Mouse (Mus musculus): ENCODE data around the gene Soat2.
"Not testable (repeated sequence)": the region's sequence is repeated elsewhere in the genome, so short reads cannot be mapped to it uniquely, and the experiment has no call there.

Gene Soat2

GRCm38 (mm10) chr15:102146089-102146488, 4.2 kb upstream of the Soat2 start:
- in situ Hi-C loops (cut with MboI; ENCODE audit: low sequenced_read_pairs) = no loop called here

- in situ Hi-C loops (cut with MboI; ENCODE audit: low sequenced_read_pairs) = no loop called here
Observed at GRCm38 (mm10) chr15:102146882-102147281, 3.4 kb upstream of the Soat2 start.

- in situ Hi-C loops (cut with MboI; ENCODE audit: low sequenced_read_pairs) = no loop called here
Observed at GRCm38 (mm10) chr15:102147674-102148402, 2.5 kb upstream of the Soat2 start.

- in situ Hi-C loops (cut with MboI; ENCODE audit: low sequenced_read_pairs) = no loop called here
Observed at GRCm38 (mm10) chr15:102149561-102149960, 765 bp upstream of the Soat2 start.

GRCm38 (mm10) chr15:102152646-102153045, 2.3 kb downstream of the Soat2 start:
- in situ Hi-C loops (cut with MboI; ENCODE audit: low sequenced_read_pairs) = no loop called here

- in situ Hi-C loops (cut with MboI; ENCODE audit: low sequenced_read_pairs) = not testable (repeated sequence)
Observed at GRCm38 (mm10) chr15:102155006-102155405, 4.7 kb downstream of the Soat2 start.

GRCm38 (mm10) chr15:102156836-102157235, 6.5 kb downstream of the Soat2 start:
- in situ Hi-C loops (cut with MboI; ENCODE audit: low sequenced_read_pairs) = no loop called here

- in situ Hi-C loops (cut with MboI; ENCODE audit: low sequenced_read_pairs) = no loop called here
Observed at GRCm38 (mm10) chr15:102160415-102161060, 10.2 kb downstream of the Soat2 start.

- in situ Hi-C loops (cut with MboI; ENCODE audit: low sequenced_read_pairs) = no loop called here
Observed at GRCm38 (mm10) chr15:102163900-102164693, 13.8 kb downstream of the Soat2 start.

- in situ Hi-C loops (cut with MboI; ENCODE audit: low sequenced_read_pairs) = no loop called here
Observed at GRCm38 (mm10) chr15:102165468-102166100, 15.3 kb downstream of the Soat2 start.

GRCm38 (mm10) chr15:102167620-102168021, 17.3 kb downstream of the Soat2 start:
- in situ Hi-C loops (cut with MboI; ENCODE audit: low sequenced_read_pairs) = no loop called here

- in situ Hi-C loops (cut with MboI; ENCODE audit: low sequenced_read_pairs) = no loop called here
Observed at GRCm38 (mm10) chr15:102169064-102169463, 18.7 kb downstream of the Soat2 start.

GRCm38 (mm10) chr15:102173581-102173980, 23.3 kb downstream of the Soat2 start:
- in situ Hi-C loops (cut with MboI; ENCODE audit: low sequenced_read_pairs) = no loop called here

- in situ Hi-C loops (cut with MboI; ENCODE audit: low sequenced_read_pairs) = no loop called here
Observed at GRCm38 (mm10) chr15:102175736-102176319, 25.5 kb downstream of the Soat2 start.

- in situ Hi-C loops (cut with MboI; ENCODE audit: low sequenced_read_pairs) = no loop called here
Observed at GRCm38 (mm10) chr15:102176571-102177316, 26.4 kb downstream of the Soat2 start.

GRCm38 (mm10) chr15:102177417-102177816, 27.1 kb downstream of the Soat2 start:
- in situ Hi-C loops (cut with MboI; ENCODE audit: low sequenced_read_pairs) = no loop called here

- in situ Hi-C loops (cut with MboI; ENCODE audit: low sequenced_read_pairs) = no loop called here
Observed at GRCm38 (mm10) chr15:102178279-102178678, 28.0 kb downstream of the Soat2 start.

GRCm38 (mm10) chr15:102179106-102179505, 28.8 kb downstream of the Soat2 start:
- in situ Hi-C loops (cut with MboI; ENCODE audit: low sequenced_read_pairs) = no loop called here

GRCm38 (mm10) chr15:102179924-102180323, 29.6 kb downstream of the Soat2 start:
- in situ Hi-C loops (cut with MboI; ENCODE audit: low sequenced_read_pairs) = no loop called here

GRCm38 (mm10) chr15:102183076-102183475, 32.8 kb downstream of the Soat2 start:
- in situ Hi-C loops (cut with MboI; ENCODE audit: low sequenced_read_pairs) = no loop called here
